Mouse (Mus musculus): ENCODE measurements around the gene Atrip.

The Atrip gene

GRCm38 (mm10) chr9:109056916-109057315, 17.0 kb downstream of the Atrip start:
- peak; percentile 90 for DNase-seq

- DNase-seq, result peak; percentile 93
Observed at GRCm38 (mm10) chr9:109056081-109056690, 17.7 kb downstream of the Atrip start.

- DNase-seq, result peak; percentile 93
Observed at GRCm38 (mm10) chr9:109055271-109056030, 18.5 kb downstream of the Atrip start.

- DNase-seq, result peak; percentile 99
Observed at GRCm38 (mm10) chr9:109054712-109055111, 19.2 kb downstream of the Atrip start.

GRCm38 (mm10) chr9:109053851-109054250, 20.1 kb downstream of the Atrip start:
- peak; percentile 86 for DNase-seq

- DNase-seq, result peak; percentile 74
Observed at GRCm38 (mm10) chr9:109053366-109053765, 20.6 kb downstream of the Atrip start.

GRCm38 (mm10) chr9:109052490-109053260, 21.2 kb downstream of the Atrip start:
- peak; percentile 92 for DNase-seq

- DNase-seq, result peak; percentile 92
Observed at GRCm38 (mm10) chr9:109051651-109052489, 22.1 kb downstream of the Atrip start.

GRCm38 (mm10) chr9:109051011-109051501, 22.9 kb downstream of the Atrip start:
- DNase-seq, result peak; percentile 87

GRCm38 (mm10) chr9:109050674-109050997, 23.3 kb downstream of the Atrip start:
- no peak for DNase-seq

GRCm38 (mm10) chr9:109049996-109050673, 23.8 kb downstream of the Atrip start:
- peak; percentile 84 for DNase-seq

GRCm38 (mm10) chr9:109049316-109049715, 24.6 kb downstream of the Atrip start:
- DNase-seq, result no peak

- DNase-seq, result peak; percentile 96
Observed at GRCm38 (mm10) chr9:109046306-109046705, 27.6 kb downstream of the Atrip start.

GRCm38 (mm10) chr9:109041351-109041750, 32.6 kb downstream of the Atrip start:
- DNase-seq, result peak; percentile 76

GRCm38 (mm10) chr9:109040906-109041305, 33.0 kb downstream of the Atrip start:
- DNase-seq, result peak; percentile 84

GRCm38 (mm10) chr9:109040216-109040615, 33.7 kb downstream of the Atrip start:
- no peak for DNase-seq

GRCm38 (mm10) chr9:109039681-109040080, 34.2 kb downstream of the Atrip start:
- DNase-seq, result peak; percentile 92

- peak; percentile 99 for DNase-seq
Observed at GRCm38 (mm10) chr9:109038901-109039364, 35.0 kb downstream of the Atrip start.

GRCm38 (mm10) chr9:109038086-109038895, 35.6 kb downstream of the Atrip start, which contains the start of gene Shisa5:
Shisa5 (plus strand) TSS chr9:109038565.
- peak; percentile 99 for DNase-seq

GRCm38 (mm10) chr9:109032435-109032834, 41.5 kb downstream of the Atrip start:
- DNase-seq, result peak; percentile 55

GRCm38 (mm10) chr9:109031686-109032085, 42.2 kb downstream of the Atrip start:
- peak; percentile 87 for DNase-seq
